Mouse (Mus musculus) embryonic facial prominence, embryonic 12.5 days (tissue): ENCODE measurements around the gene Fam131a. TPM values are rescaled to one million over a fixed set of nuclear protein-coding genes. Genes with fewer than 3 reads are reported as not detected.
A peak's percentile ranks its signal among the peaks of the same experiment; 100 is the strongest.

Experiments used
- ATAC-seq: fragments of 200-750 bp; cut with Nextera tagmentation; 2 replicates; pipeline ENCODE4 v1.8.0; 2017; ENCODE audit not compliant: insufficient number of reproducible peaks, insufficient read depth, low FRiP score, low TSS enrichment
- H3K27ac ChIP-seq: fragments of 300-500 bp; sonication (generic); 2 replicates; pipeline ENCODE4 v1.5.1; 2016; ENCODE audit warnings: mild to moderate bottlenecking
- H3K27me3 ChIP-seq: fragments of 300-500 bp; sonication (generic); 2 replicates; pipeline ENCODE4 v1.6.1; 2016; ENCODE audit warnings: mild to moderate bottlenecking, moderate library complexity
- H3K36me3 ChIP-seq: fragments of 300-500 bp; sonication (generic); 2 replicates; pipeline ENCODE4 v1.6.1; 2016; ENCODE audit warnings: mild to moderate bottlenecking
- H3K4me1 ChIP-seq: fragments of 300-500 bp; sonication (generic); 2 replicates; pipeline ENCODE4 v1.6.1; 2016
- H3K4me2 ChIP-seq: fragments of 300-500 bp; sonication (generic); replicated peaks from 2 replicates; pipeline ENCODE4 v1.6.1; 2016; ENCODE audit warnings: mild to moderate bottlenecking, moderate library complexity
- H3K4me3 ChIP-seq: fragments of 300-500 bp; sonication (generic); 2 replicates; pipeline ENCODE4 v1.5.1; 2016; ENCODE audit warnings: mild to moderate bottlenecking
- H3K9ac ChIP-seq: fragments of 300-500 bp; sonication (generic); 2 replicates; pipeline ENCODE4 v1.6.1; 2016; ENCODE audit warnings: mild to moderate bottlenecking, moderate library complexity
- H3K9me3 ChIP-seq: fragments of 300-500 bp; sonication (generic); 2 replicates; pipeline ENCODE4 v1.6.1; 2016; ENCODE audit warnings: mild to moderate bottlenecking, moderate library complexity
- WGBS: fragments of 180-500 bp; shearing (Covaris S2); methylation state at CpG from one replicate; pipeline ENCODE4 v1.1.7; 2016; 5-methylcytosine and 5-hydroxymethylcytosine counted together
- polyA plus RNA-seq: library from polyadenylated mRNA; unstranded; fragments of >200 nt; fragmentation: Nextera tagmentation; extraction: Ambion mirVana; gene quantifications from 2 replicates; pipeline ENCODE4 v1.2.1, GENCODE M21; 2016

Gene Fam131a
- polyA plus RNA-seq, 1 experiment from 2014 or later: 7.2 TPM

- H3K4me3 ChIP-seq: no peak overlapping the region
- H3K4me1 ChIP-seq: peaks cover 21% of the 10 kb centered on the region
- no peak overlapping the region for H3K9ac ChIP-seq
- H3K9me3 ChIP-seq: no peaks in the 10 kb centered on the region
- H3K27ac ChIP-seq: no peak overlapping the region
- no peaks in the 10 kb centered on the region for H3K27me3 ChIP-seq
- 29% methylated on average over 5 of the region's 5 CpGs for WGBS
- ATAC-seq: no peak
- peaks cover 9% of the 10 kb centered on the region; the same call in 1 of the 2 replicates for H3K36me3 ChIP-seq
- no peak overlapping the region for H3K4me2 ChIP-seq
Measured at GRCm38 (mm10) chr16:20700036-20700435, 7.0 kb downstream of the Fam131a start.

- 48% methylated on average over 7 of the region's 7 CpGs for WGBS
- H3K9ac ChIP-seq: 0 out of 2 replicates have a peak overlapping the region, but pooled peaks have one; percentile 28
- peak overlapping the region; percentile 20; the same call in 1 of the 2 replicates for H3K4me2 ChIP-seq
- peak overlapping the region; percentile 78 for H3K27ac ChIP-seq
- no peaks in the 10 kb centered on the region for H3K27me3 ChIP-seq
- H3K9me3 ChIP-seq: no peaks in the 10 kb centered on the region
- 0 out of 2 replicates have a peak, but pooled peaks have one; percentile 42 for ATAC-seq
- H3K36me3 ChIP-seq: peaks cover 20% of the 10 kb centered on the region
- peaks cover 18% of the 10 kb centered on the region for H3K4me1 ChIP-seq
- H3K4me3 ChIP-seq: no peak overlapping the region
Measured at GRCm38 (mm10) chr16:20701316-20701715, 8.3 kb downstream of the Fam131a start.

- H3K4me3 ChIP-seq: no peak overlapping the region
- peak overlapping the region; percentile 78 for H3K27ac ChIP-seq
- H3K4me2 ChIP-seq: peak overlapping the region; percentile 20
- 8% methylated on average over 12 of the region's 12 CpGs for WGBS
- H3K9me3 ChIP-seq: no peaks in the 10 kb centered on the region
- peak overlapping the region; percentile 28; the same call in 1 of the 2 replicates for H3K9ac ChIP-seq
- H3K4me1 ChIP-seq: peaks cover 17% of the 10 kb centered on the region
- peak; percentile 47; the same call in 1 of the 2 replicates for ATAC-seq
- no peaks in the 10 kb centered on the region for H3K27me3 ChIP-seq
- H3K36me3 ChIP-seq: peaks cover 25% of the 10 kb centered on the region
Measured at GRCm38 (mm10) chr16:20701729-20702521, 8.9 kb downstream of the Fam131a start.

GRCm38 (mm10) chr16:20702522-20702893, 9.5 kb downstream of the Fam131a start:
- H3K4me2 ChIP-seq: peak overlapping the region; percentile 20
- peaks cover 17% of the 10 kb centered on the region for H3K4me1 ChIP-seq
- ATAC-seq: no peak; the same call in 1 of the 2 replicates
- peaks cover 30% of the 10 kb centered on the region for H3K36me3 ChIP-seq
- no peaks in the 10 kb centered on the region for H3K27me3 ChIP-seq
- H3K4me3 ChIP-seq: no peak overlapping the region
- H3K9ac ChIP-seq: peak overlapping the region; percentile 28; the same call in 1 of the 2 replicates
- H3K27ac ChIP-seq: peak overlapping the region; percentile 78
- WGBS: 6% methylated on average over 8 of the region's 8 CpGs
- H3K9me3 ChIP-seq: no peaks in the 10 kb centered on the region

GRCm38 (mm10) chr16:20703071-20703470, 10.0 kb downstream of the Fam131a start:
- no peak overlapping the region for H3K27ac ChIP-seq
- ATAC-seq: no peak
- H3K9ac ChIP-seq: no peak overlapping the region
- H3K36me3 ChIP-seq: peaks cover 35% of the 10 kb centered on the region
- no peaks in the 10 kb centered on the region for H3K9me3 ChIP-seq
- H3K4me1 ChIP-seq: peaks cover 17% of the 10 kb centered on the region
- H3K27me3 ChIP-seq: no peaks in the 10 kb centered on the region
- H3K4me2 ChIP-seq: no peak overlapping the region
- no peak overlapping the region for H3K4me3 ChIP-seq
- 93% methylated on average over 10 of the region's 10 CpGs for WGBS

- Histone ChIP-seq H3K9ac (no peak overlapping the region), H3K36me3 (peaks cover 38% of the 10 kb centered on the region), H3K9me3 (no peaks in the 10 kb centered on the region), H3K4me1 (peaks cover 17% of the 10 kb centered on the region), H3K4me2 (no peak overlapping the region), H3K4me3 (no peak overlapping the region), H3K27me3 (no peaks in the 10 kb centered on the region), H3K27ac (no peak overlapping the region)
- 93% methylated on average over 6 of the region's 6 CpGs for WGBS
- no peak for ATAC-seq
Measured at GRCm38 (mm10) chr16:20703699-20704400, 10.8 kb downstream of the Fam131a start.

- no peak overlapping the region for H3K27ac ChIP-seq
- H3K9me3 ChIP-seq: no peaks in the 10 kb centered on the region
- WGBS: 88% methylated on average over 3 of the region's 3 CpGs
- no peak overlapping the region for H3K4me2 ChIP-seq
- H3K27me3 ChIP-seq: no peaks in the 10 kb centered on the region
- no peak overlapping the region for H3K9ac ChIP-seq
- H3K4me1 ChIP-seq: peaks cover 17% of the 10 kb centered on the region
- H3K36me3 ChIP-seq: peaks cover 49% of the 10 kb centered on the region
- no peak for ATAC-seq
- H3K4me3 ChIP-seq: no peak overlapping the region
Measured at GRCm38 (mm10) chr16:20705786-20706185, 12.7 kb downstream of the Fam131a start.

- peaks cover 56% of the 10 kb centered on the region for H3K36me3 ChIP-seq
- no peak for ATAC-seq
- H3K27ac ChIP-seq: no peak overlapping the region
- 90% methylated on average over 2 of the region's 2 CpGs for WGBS
- H3K27me3 ChIP-seq: no peaks in the 10 kb centered on the region
- no peak overlapping the region for H3K4me3 ChIP-seq
- H3K4me1 ChIP-seq: peaks cover 13% of the 10 kb centered on the region
- no peaks in the 10 kb centered on the region for H3K9me3 ChIP-seq
- no peak overlapping the region for H3K4me2 ChIP-seq
- no peak overlapping the region for H3K9ac ChIP-seq
Measured at GRCm38 (mm10) chr16:20706407-20707055, 13.5 kb downstream of the Fam131a start.

GRCm38 (mm10) chr16:20708220-20708938, 15.3 kb downstream of the Fam131a start:
- no peaks in the 10 kb centered on the region for H3K27me3 ChIP-seq
- ATAC-seq: no peak
- no peaks in the 10 kb centered on the region for H3K9me3 ChIP-seq
- H3K36me3 ChIP-seq: peaks cover 68% of the 10 kb centered on the region
- H3K27ac ChIP-seq: no peak overlapping the region
- no peak overlapping the region for H3K9ac ChIP-seq
- 92% methylated on average over 21 of the region's 21 CpGs for WGBS
- H3K4me1 ChIP-seq: no peaks in the 10 kb centered on the region
- H3K4me3 ChIP-seq: no peak overlapping the region
- no peak overlapping the region for H3K4me2 ChIP-seq

GRCm38 (mm10) chr16:20708939-20709734, 16.1 kb downstream of the Fam131a start:
- Histone ChIP-seq H3K36me3 (peaks cover 69% of the 10 kb centered on the region), H3K9me3 (no peaks in the 10 kb centered on the region), H3K9ac (no peak overlapping the region), H3K27ac (no peak overlapping the region), H3K4me3 (no peak overlapping the region), H3K4me2 (no peak overlapping the region), H3K27me3 (no peaks in the 10 kb centered on the region), H3K4me1 (peaks cover 5% of the 10 kb centered on the region)
- ATAC-seq: peak; percentile 37; the same call in 1 of the 2 replicates
- WGBS: 78% methylated on average over 19 of the region's 19 CpGs
